Mouse (Mus musculus) cortical plate, adult 2 months (tissue): ENCODE data around the gene Tbcd.

Experiments used
- CTCF ChIP-seq: fragments of 200-500 bp; IDR thresholded peaks from 2 replicates; pipeline ENCODE4 v1.5.1; 2011; ENCODE audit warnings: mild to moderate bottlenecking, control low read depth, low read length; ENCODE audit not compliant: insufficient read depth; ENCODE audit errors: extremely low read depth
- POLR2A ChIP-seq: fragments of 200-500 bp; IDR thresholded peaks from 2 replicates; pipeline ENCODE4 v1.6.1; 2011; ENCODE audit warnings: mild to moderate bottlenecking, low read length, control low read depth; ENCODE audit not compliant: insufficient read depth; ENCODE audit errors: extremely low read depth

DNA sequence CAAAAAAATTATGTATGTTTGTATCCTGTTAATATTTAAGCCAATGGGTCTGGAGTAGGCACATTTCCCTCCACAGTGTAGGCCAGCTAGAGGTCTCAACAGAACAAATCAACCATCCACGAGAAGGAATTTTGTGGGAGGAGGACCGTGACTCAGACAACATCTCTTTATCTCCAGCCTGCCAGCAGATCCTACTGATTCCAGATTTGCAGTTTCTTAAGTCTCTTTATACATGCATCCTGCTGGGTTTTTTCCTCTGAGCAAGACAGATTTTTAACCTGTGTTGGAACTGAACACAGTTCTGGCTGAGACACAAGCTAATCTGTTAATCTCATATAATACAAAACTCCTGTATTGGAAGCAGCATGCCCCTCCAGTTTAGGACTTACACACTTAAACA is 32.8 kb upstream of the Tbcd start:
- TF ChIP-seq POLR2A (no peak), CTCF (no peak)
